Mouse (Mus musculus): Measurements from ENCODE around the gene Cfi.

The Cfi gene

GRCm38 (mm10) chr3:129877327-129877726 is 41.6 kb downstream of the Cfi start:
- no peak for DNase-seq (ENCODE audit: low spot score in 2 of 2)

GRCm38 (mm10) chr3:129878405-129879021 is 42.8 kb downstream of the Cfi start, which contains the start of gene Pla2g12a:
Gene Pla2g12a (plus strand): TSS chr3:129878606.
- DNase-seq (ENCODE audit: low spot score in 2 of 2): peak; percentile 68 to 79

- DNase-seq (ENCODE audit: low spot score in 2 of 2): peak in 1 of 2 experiments; percentile 14
These were observed 43.6 kb downstream of the Cfi start for GRCm38 (mm10) chr3:129879131-129879757.

GRCm38 (mm10) chr3:129879913-129880312 is 44.2 kb downstream of the Cfi start:
- no peak for DNase-seq (ENCODE audit: low spot score in 2 of 2)

- DNase-seq (ENCODE audit: low spot score in 2 of 2): no peak
These were observed 45.4 kb downstream of the Cfi start for GRCm38 (mm10) chr3:129880925-129881593.

- no peak for DNase-seq (ENCODE audit: low spot score in 2 of 2)
These were observed 49.9 kb downstream of the Cfi start for GRCm38 (mm10) chr3:129885577-129885976.

- no peak for DNase-seq (ENCODE audit: low spot score in 2 of 2)
These were observed 50.7 kb downstream of the Cfi start for GRCm38 (mm10) chr3:129886430-129886829.

- no peak for DNase-seq (ENCODE audit: low spot score in 2 of 2)
These were observed 52.3 kb downstream of the Cfi start for GRCm38 (mm10) chr3:129887779-129888517.

- DNase-seq (ENCODE audit: low spot score in 2 of 2): no peak
These were observed 56.3 kb downstream of the Cfi start for GRCm38 (mm10) chr3:129892003-129892402.

- DNase-seq (ENCODE audit: low spot score in 2 of 2): no peak
These were observed 57.5 kb downstream of the Cfi start for GRCm38 (mm10) chr3:129893143-129893542.

- DNase-seq (ENCODE audit: low spot score in 2 of 2): no peak
These were observed 60.9 kb downstream of the Cfi start for GRCm38 (mm10) chr3:129896591-129896990.

- DNase-seq (ENCODE audit: low spot score in 2 of 2): no peak
These were observed 63.2 kb downstream of the Cfi start for GRCm38 (mm10) chr3:129898886-129899285.

GRCm38 (mm10) chr3:129901271-129901809 is 65.7 kb downstream of the Cfi start, which contains the start of gene Casp6:
Gene Casp6 (plus strand): TSS chr3:129901425.
- DNase-seq (ENCODE audit: low spot score in 2 of 2): peak; percentile 83 to 89

GRCm38 (mm10) chr3:129903369-129903768 is 67.7 kb downstream of the Cfi start:
- DNase-seq (ENCODE audit: low spot score in 2 of 2): no peak

GRCm38 (mm10) chr3:129903866-129904265 is 68.2 kb downstream of the Cfi start:
- DNase-seq (ENCODE audit: low spot score in 2 of 2): no peak

GRCm38 (mm10) chr3:129904381-129905132 is 68.9 kb downstream of the Cfi start:
- no peak for DNase-seq (ENCODE audit: low spot score in 2 of 2)

GRCm38 (mm10) chr3:129912025-129912424 is 76.3 kb downstream of the Cfi start:
- DNase-seq (ENCODE audit: low spot score in 2 of 2): no peak

GRCm38 (mm10) chr3:129913241-129913640 is 77.6 kb downstream of the Cfi start:
- DNase-seq (ENCODE audit: low spot score in 2 of 2): no peak

- DNase-seq (ENCODE audit: low spot score in 2 of 2): no peak
These were observed 81.7 kb downstream of the Cfi start for GRCm38 (mm10) chr3:129917424-129917823.

- DNase-seq (ENCODE audit: low spot score in 2 of 2): peak; percentile 31 to 39
These were observed 82.8 kb downstream of the Cfi start for GRCm38 (mm10) chr3:129918434-129918833.

- no peak for DNase-seq (ENCODE audit: low spot score in 2 of 2)
These were observed 87.9 kb downstream of the Cfi start for GRCm38 (mm10) chr3:129923581-129923980.
